Mouse (Mus musculus) lung, embryonic 15.5 days (tissue): ENCODE data around the gene Ccnyl1. TPM values are rescaled to one million over a fixed set of nuclear protein-coding genes. Genes with fewer than 3 reads are reported as not detected.

ENCODE experiments used
- ATAC-seq: fragments of 200-750 bp; cut with Nextera tagmentation; 2 replicates; pipeline ENCODE4 v1.8.0; 2017; ENCODE audit warnings: moderate number of reproducible peaks, borderline replicate concordance; ENCODE audit not compliant: low FRiP score, low TSS enrichment; ENCODE audit errors: extremely low read depth
- H3K27ac ChIP-seq: fragments of 300-500 bp; sonication (generic); 2 replicates; pipeline ENCODE4 v1.5.1; 2015; ENCODE audit warnings: moderate library complexity, mild to moderate bottlenecking, inconsistent platforms
- H3K27me3 ChIP-seq: fragments of 300-500 bp; sonication (generic); 2 replicates; pipeline ENCODE4 v1.6.1; 2015; ENCODE audit warnings: inconsistent platforms
- H3K36me3 ChIP-seq: fragments of 300-500 bp; sonication (generic); 2 replicates; pipeline ENCODE4 v1.6.1; 2015; ENCODE audit warnings: inconsistent platforms
- H3K4me1 ChIP-seq: fragments of 300-500 bp; sonication (generic); 2 replicates; pipeline ENCODE4 v1.6.1; 2015; ENCODE audit warnings: inconsistent platforms
- H3K4me2 ChIP-seq: fragments of 300-500 bp; sonication (generic); 2 replicates; pipeline ENCODE4 v1.6.1; 2015; ENCODE audit warnings: inconsistent platforms, mild to moderate bottlenecking, moderate library complexity
- H3K4me3 ChIP-seq: fragments of 300-500 bp; sonication (generic); 2 replicates; pipeline ENCODE4 v1.5.1; 2015; ENCODE audit warnings: mild to moderate bottlenecking, inconsistent platforms
- H3K9ac ChIP-seq: fragments of 300-500 bp; sonication (generic); 2 replicates; pipeline ENCODE4 v1.6.1; 2015; ENCODE audit warnings: inconsistent platforms
- H3K9me3 ChIP-seq: fragments of 300-500 bp; sonication (generic); 2 replicates; pipeline ENCODE4 v1.6.1; 2016; ENCODE audit warnings: inconsistent platforms
- whole genome bisulfite sequencing: fragments of 180-500 bp; shearing (Covaris S2); methylation state at CpG from one replicate; pipeline ENCODE4 v1.1.7; 2015; 5-methylcytosine and 5-hydroxymethylcytosine counted together
- polyA plus RNA-seq: library from polyadenylated mRNA; unstranded; fragments of >200 nt; fragmentation: Nextera tagmentation; extraction: Ambion mirVana; gene quantifications from 2 replicates; pipeline ENCODE4 v1.2.1, GENCODE M21; 2015

The Ccnyl1 gene
- polyA plus RNA-seq, 1 experiment from 2014 or later = 3.8 TPM

DNA sequence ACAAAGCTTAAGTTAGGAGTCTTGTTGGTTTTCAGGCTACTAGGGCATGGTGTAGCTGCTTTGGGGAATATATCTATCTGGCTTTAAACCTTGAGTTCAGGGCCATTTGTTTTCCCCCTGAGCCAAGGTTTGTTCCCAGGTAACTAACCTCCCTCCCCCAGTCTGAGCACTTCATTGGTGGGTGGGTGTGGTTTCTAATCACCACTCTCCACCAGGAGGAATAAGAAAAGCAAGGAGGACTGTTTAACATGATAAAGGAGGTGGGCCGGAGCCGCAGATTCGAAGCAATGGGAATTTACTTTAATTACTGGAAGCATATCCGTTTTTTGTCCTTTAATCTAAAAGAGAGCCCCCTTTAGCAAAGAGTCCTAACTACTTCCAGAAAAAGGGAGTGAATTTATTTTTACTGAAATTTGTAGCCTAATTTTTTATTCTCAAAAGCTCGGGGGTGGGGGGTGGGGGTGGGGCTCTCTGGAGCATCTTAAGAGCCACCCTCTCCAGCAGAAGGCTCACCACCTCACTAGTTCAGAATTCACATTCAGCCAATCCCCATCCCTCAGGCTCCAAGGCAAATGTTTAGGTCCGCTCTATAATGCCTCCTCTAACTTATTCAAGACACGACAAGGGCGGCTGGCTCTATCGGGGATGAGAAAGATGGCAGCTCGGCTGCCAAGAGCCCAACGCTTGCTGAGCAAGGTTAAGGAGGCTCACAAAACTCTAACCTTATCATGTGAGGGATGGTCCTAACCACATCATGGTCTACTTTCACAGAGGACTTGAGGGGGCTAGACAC lies 43.4 kb downstream of the Ccnyl1 start:
- H3K27ac ChIP-seq = no peak overlapping the region
- H3K9ac ChIP-seq = no peak overlapping the region
- no peak overlapping the region for H3K4me3 ChIP-seq
- no peaks in the 10 kb centered on the region for H3K36me3 ChIP-seq
- peaks cover 41% of the 10 kb centered on the region for H3K27me3 ChIP-seq
- H3K4me2 ChIP-seq = peak overlapping the region; percentile 92
- ATAC-seq = no peak
- WGBS = 39% methylated on average over 11 of the region's 11 CpGs
- H3K4me1 ChIP-seq = peaks cover 40% of the 10 kb centered on the region
- H3K9me3 ChIP-seq = no peaks in the 10 kb centered on the region

GRCm38 (mm10) chr1:64734771-64735750 lies 44.8 kb downstream of the Ccnyl1 start:
- Histone ChIP-seq H3K27ac (no peak overlapping the region), H3K4me1 (peaks cover 46% of the 10 kb centered on the region)
- WGBS = 36% methylated on average over 58 of the region's 58 CpGs

GRCm38 (mm10) chr1:64735781-64736680 lies 45.8 kb downstream of the Ccnyl1 start:
- ATAC-seq = no peak
- no peaks in the 10 kb centered on the region for H3K36me3 ChIP-seq
- H3K4me2 ChIP-seq = peak overlapping the region; percentile 92
- peak overlapping the region; percentile 92 for H3K27ac ChIP-seq
- 7% methylated on average over 75 of the region's 75 CpGs for WGBS
- peaks cover 46% of the 10 kb centered on the region for H3K4me1 ChIP-seq
- H3K4me3 ChIP-seq = peak overlapping the region; percentile 72
- peaks cover 44% of the 10 kb centered on the region for H3K27me3 ChIP-seq
- no peaks in the 10 kb centered on the region for H3K9me3 ChIP-seq
- peak overlapping the region; percentile 76 for H3K9ac ChIP-seq

More at GRCm38 (mm10) chr1:64734771-64735750, 44.8 kb downstream of the Ccnyl1 start:
- peaks cover 44% of the 10 kb centered on the region for H3K27me3 ChIP-seq
- peak overlapping the region; percentile 76 for H3K9ac ChIP-seq
- peak overlapping the region; percentile 92 for H3K4me2 ChIP-seq
- ATAC-seq = no peak
- no peaks in the 10 kb centered on the region for H3K36me3 ChIP-seq
- H3K4me3 ChIP-seq = peak overlapping the region; percentile 72
- H3K9me3 ChIP-seq = no peaks in the 10 kb centered on the region

GRCm38 (mm10) chr1:64736681-64737501 lies 46.6 kb downstream of the Ccnyl1 start:
- H3K4me3 ChIP-seq = peak overlapping the region; percentile 72
- H3K27me3 ChIP-seq = peaks cover 44% of the 10 kb centered on the region
- 1% methylated on average over 56 of the region's 56 CpGs for WGBS
- H3K27ac ChIP-seq = peak overlapping the region; percentile 92
- no peak for ATAC-seq
- H3K4me1 ChIP-seq = peaks cover 46% of the 10 kb centered on the region
- peak overlapping the region; percentile 76 for H3K9ac ChIP-seq
- H3K36me3 ChIP-seq = no peaks in the 10 kb centered on the region
- H3K4me2 ChIP-seq = peak overlapping the region; percentile 92
- H3K9me3 ChIP-seq = no peaks in the 10 kb centered on the region

DNA sequence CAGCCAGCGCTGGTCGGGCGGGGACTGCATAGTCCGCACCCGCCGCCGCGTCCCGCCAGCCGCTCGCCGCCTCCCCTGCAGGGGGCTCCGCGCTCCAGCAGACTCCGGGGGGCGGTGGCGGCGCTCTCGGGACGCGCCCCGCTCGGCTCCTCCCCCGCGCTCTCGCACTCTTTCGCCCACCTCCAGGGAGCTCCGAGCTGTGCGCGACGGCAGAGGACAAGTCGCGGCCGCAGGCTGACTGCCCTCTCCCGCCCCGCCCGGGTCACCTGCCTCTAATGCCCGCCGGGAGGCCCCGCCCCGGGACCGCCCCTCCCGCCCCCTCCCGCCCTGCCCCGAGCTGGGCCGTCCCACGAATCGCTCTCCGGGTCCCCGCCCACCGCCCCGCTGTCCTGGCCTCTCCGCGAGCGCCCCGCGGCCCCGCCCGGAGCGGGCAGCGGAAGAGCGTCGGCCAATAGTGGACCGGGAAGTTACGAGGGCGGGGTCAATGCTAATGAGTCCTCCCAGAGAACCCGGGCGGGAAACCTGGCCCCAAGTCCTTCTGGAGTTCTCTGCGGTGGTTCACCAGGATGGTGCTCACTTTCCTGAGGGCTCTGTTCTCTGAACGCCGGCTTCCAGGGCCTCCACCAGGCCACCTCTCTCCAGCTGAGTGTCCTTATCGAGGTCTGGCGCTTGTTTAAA lies 47.4 kb downstream of the Ccnyl1 start, which contains the start of gene Fzd5:
Gene Fzd5 (minus strand): TSS at position 250 of the 678 bp plus-strand sequence.
- peak within 1 kb of the TSS; percentile 76 for H3K9ac ChIP-seq
- H3K4me3 ChIP-seq = peak within 1 kb of the TSS; percentile 72
- H3K4me2 ChIP-seq = peak within 1 kb of the TSS; percentile 92
- peak; percentile 96 for ATAC-seq
- no peaks in the 10 kb centered on the region for H3K9me3 ChIP-seq
- under 1% methylated on average over 62 of the region's 73 CpGs for WGBS
- no peaks in the 10 kb centered on the region for H3K36me3 ChIP-seq
- H3K4me1 ChIP-seq = peaks cover 43% of the 10 kb centered on the region
- H3K27ac ChIP-seq = peak within 1 kb of the TSS; percentile 92
- H3K27me3 ChIP-seq = peaks cover 44% of the 10 kb centered on the region

GRCm38 (mm10) chr1:64738180-64738555 lies 47.9 kb downstream of the Ccnyl1 start:
- Histone ChIP-seq H3K4me1 (peaks cover 43% of the 10 kb centered on the region), H3K4me2 (peak overlapping the region; percentile 92), H3K4me3 (peak overlapping the region; percentile 72), H3K27ac (peak overlapping the region; percentile 90), H3K36me3 (no peaks in the 10 kb centered on the region), H3K9ac (peak overlapping the region; percentile 21), H3K27me3 (peaks cover 39% of the 10 kb centered on the region), H3K9me3 (no peaks in the 10 kb centered on the region)
- ATAC-seq = no peak
- 0% methylated on average over 11 of the region's 11 CpGs for WGBS

DNA sequence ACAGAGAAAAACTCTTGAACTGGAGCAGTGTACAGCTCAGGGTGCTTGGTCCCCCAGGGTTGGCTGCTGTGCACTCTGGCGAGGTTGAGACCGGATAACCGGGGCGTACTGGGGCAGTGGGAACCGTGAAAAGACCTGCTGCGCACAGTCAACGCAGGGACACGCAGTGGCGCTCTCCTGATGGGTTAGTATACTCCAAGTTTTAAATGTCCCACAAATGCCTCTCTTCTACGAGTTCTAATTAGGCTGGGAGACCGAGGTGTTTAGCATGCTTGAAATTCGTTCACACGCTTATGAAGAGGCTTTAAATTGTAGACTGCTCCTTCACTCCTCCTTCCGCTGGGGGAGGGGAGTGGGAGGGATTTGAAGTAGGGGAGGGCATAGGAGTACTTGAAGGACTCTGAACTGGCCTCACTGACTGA lies 48.4 kb downstream of the Ccnyl1 start:
- H3K4me2 ChIP-seq = peak overlapping the region; percentile 92
- H3K27me3 ChIP-seq = peaks cover 34% of the 10 kb centered on the region
- H3K9ac ChIP-seq = peak overlapping the region; percentile 21
- no peak for ATAC-seq
- peaks cover 43% of the 10 kb centered on the region for H3K4me1 ChIP-seq
- H3K36me3 ChIP-seq = no peaks in the 10 kb centered on the region
- peak overlapping the region; percentile 90 for H3K27ac ChIP-seq
- under 1% methylated on average over 14 of the region's 14 CpGs for WGBS
- H3K4me3 ChIP-seq = peak overlapping the region; percentile 72
- H3K9me3 ChIP-seq = no peaks in the 10 kb centered on the region

DNA sequence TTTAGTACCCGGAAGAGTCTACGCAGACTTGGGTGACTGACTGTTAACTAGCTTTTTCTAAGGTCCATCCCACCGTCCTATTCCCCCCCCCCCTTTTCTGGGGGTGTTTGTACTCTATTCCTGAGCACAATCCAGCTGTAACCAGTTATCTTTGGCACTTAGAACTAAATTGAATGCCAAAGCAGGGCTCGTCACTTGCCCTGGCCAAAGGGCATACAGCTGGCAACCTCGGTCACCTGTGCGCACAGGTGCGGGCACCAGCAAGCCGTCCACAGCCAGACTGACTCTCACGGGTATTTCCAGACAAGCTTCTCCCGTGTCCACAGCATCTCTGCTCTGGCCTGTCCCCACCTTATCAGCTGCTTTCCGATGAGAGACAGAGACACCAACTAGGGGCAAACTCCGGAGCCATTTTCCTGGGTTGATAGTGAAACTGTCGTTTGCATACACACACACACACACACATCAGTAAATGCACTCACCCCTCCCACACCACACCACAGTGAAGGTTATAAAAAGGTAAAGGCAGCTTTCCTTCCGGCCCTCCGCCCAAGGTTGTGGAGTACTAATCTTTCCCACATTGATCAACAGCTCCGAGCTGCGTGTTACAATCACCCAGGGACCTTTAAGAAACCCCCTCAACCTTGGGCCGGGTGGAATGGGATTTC lies 52.6 kb downstream of the Ccnyl1 start:
- Histone ChIP-seq H3K9me3 (no peaks in the 10 kb centered on the region), H3K4me2 (no peak overlapping the region), H3K4me3 (no peak overlapping the region), H3K36me3 (no peaks in the 10 kb centered on the region), H3K4me1 (peaks cover 14% of the 10 kb centered on the region), H3K27ac (no peak overlapping the region), H3K9ac (no peak overlapping the region), H3K27me3 (peaks cover 6% of the 10 kb centered on the region; the same call in 1 of the 2 replicates)
- ATAC-seq = no peak
- 77% methylated on average over 18 of the region's 18 CpGs for WGBS

DNA sequence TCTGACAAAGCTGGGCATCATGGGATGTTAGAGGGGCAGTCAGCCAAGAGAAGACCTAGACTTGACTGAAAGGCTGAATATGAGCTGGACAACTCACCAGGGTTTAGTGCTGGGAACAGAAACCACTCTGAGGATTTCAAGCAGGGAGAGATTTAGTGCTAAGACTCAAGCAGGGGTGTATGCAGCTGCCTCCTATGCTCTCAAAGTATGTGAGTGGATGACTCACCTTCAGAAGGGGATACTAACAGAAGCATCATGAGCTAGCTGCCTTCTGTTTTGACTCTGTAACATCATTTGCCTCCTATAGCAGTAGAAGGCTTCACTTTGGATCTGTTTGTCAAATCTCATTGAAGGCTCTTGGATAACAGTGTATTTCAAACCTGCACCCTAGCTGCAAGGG lies 54.4 kb downstream of the Ccnyl1 start:
- Histone ChIP-seq H3K4me2 (no peak overlapping the region), H3K27ac (no peak overlapping the region), H3K9ac (no peak overlapping the region), H3K4me1 (no peaks in the 10 kb centered on the region), H3K4me3 (no peak overlapping the region), H3K36me3 (no peaks in the 10 kb centered on the region), H3K9me3 (no peaks in the 10 kb centered on the region), H3K27me3 (peaks cover 3% of the 10 kb centered on the region; the same call in 1 of the 2 replicates)
- ATAC-seq = no peak

- ATAC-seq = no peak
- Histone ChIP-seq H3K4me1 (peaks cover 26% of the 10 kb centered on the region), H3K9ac (no peak overlapping the region), H3K27me3 (no peaks in the 10 kb centered on the region), H3K9me3 (no peaks in the 10 kb centered on the region), H3K27ac (no peak overlapping the region), H3K36me3 (no peaks in the 10 kb centered on the region), H3K4me3 (no peak overlapping the region), H3K4me2 (no peak overlapping the region)
- 63% methylated on average over 8 of the region's 8 CpGs for WGBS
Measured at GRCm38 (mm10) chr1:64753109-64753508, 62.9 kb downstream of the Ccnyl1 start.
